Mouse (Mus musculus): ENCODE results near the gene Pelo. TPM values are rescaled to one million over a fixed set of nuclear protein-coding genes. Genes with fewer than 3 reads are reported as not detected.

The Pelo gene
- polyA plus RNA-seq, 1 experiment from 2014 or later = 5.6 TPM

DNA sequence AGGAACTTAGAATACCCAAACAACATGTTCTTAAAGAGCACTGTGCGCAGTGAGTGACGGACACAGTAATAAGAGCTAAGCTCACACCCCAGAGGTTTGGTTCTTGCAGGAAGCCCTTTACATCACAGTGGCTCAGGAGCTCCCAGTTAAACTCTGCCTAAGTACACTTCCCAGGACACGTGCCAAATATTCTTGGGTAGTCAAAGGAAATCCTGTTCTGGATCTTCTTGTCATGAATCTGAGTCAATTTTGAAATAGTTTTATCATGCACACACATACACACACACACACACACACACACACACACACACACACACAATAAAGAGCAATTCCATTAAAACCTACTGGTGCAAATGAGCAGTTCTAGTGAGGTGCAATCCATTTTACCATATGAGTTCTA, 18.6 kb downstream of the Pelo start:
- Histone ChIP-seq H3K4me2 (ENCODE audit: low read length) (no peak overlapping the region), H3K9ac (ENCODE audit: low read length) (no peak overlapping the region), H3K27ac (ENCODE audit: low read depth, low read length) (no peak overlapping the region), H3K36me3 (ENCODE audit: control insufficient read depth, insufficient read depth, low read length) (no peaks in the 10 kb centered on the region), H3K27me3 (replicated peaks; ENCODE audit: control insufficient read depth, insufficient read depth, low read length) (no peaks in the 10 kb centered on the region), H3K4me3 (ENCODE audit: low read depth, low read length) (no peak overlapping the region), H3K9me3 (replicated peaks; ENCODE audit: control insufficient read depth, low read length) (no peaks in the 10 kb centered on the region), H3K4me1 (ENCODE audit: control insufficient read depth, insufficient read depth, low read length) (no peaks in the 10 kb centered on the region)
- DNase-seq (ENCODE audit: low spot score) = no peak
- WGBS = 91% methylated on average over 3 of the region's 3 CpGs
- ATAC-seq = no peak

DNA sequence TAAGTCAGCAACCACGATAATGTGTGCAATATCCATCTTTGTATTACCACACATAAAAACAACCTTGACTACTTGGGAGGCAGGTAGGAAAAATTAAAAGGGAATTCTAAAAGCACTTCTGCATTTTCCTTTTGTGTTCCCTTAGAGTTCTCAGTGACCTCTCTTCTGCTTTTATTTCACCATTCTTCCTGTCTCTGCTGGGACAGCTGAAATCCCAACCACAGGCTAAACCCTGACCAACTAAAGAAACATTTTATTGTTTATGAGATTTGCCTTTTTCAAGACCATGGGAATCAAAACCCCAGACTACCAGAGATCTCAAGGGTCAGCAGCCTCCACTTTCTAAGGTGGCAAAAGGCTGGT, 22.0 kb downstream of the Pelo start:
- no peaks in the 10 kb centered on the region for H3K36me3 ChIP-seq (ENCODE audit: control insufficient read depth, insufficient read depth, low read length)
- no peak overlapping the region for H3K4me3 ChIP-seq (ENCODE audit: low read depth, low read length)
- DNase-seq (ENCODE audit: low spot score) (no peak), ATAC-seq (no peak)
- 97% methylated on average over 1 of the region's 1 CpGs for WGBS
- H3K4me1 ChIP-seq (ENCODE audit: control insufficient read depth, insufficient read depth, low read length) = no peaks in the 10 kb centered on the region
- H3K9ac ChIP-seq (ENCODE audit: low read length) = no peak overlapping the region
- H3K9me3 ChIP-seq (replicated peaks; ENCODE audit: control insufficient read depth, low read length) = no peaks in the 10 kb centered on the region
- H3K27ac ChIP-seq (ENCODE audit: low read depth, low read length) = no peak overlapping the region
- H3K27me3 ChIP-seq (replicated peaks; ENCODE audit: control insufficient read depth, insufficient read depth, low read length) = no peaks in the 10 kb centered on the region
- no peak overlapping the region for H3K4me2 ChIP-seq (ENCODE audit: low read length)

DNA sequence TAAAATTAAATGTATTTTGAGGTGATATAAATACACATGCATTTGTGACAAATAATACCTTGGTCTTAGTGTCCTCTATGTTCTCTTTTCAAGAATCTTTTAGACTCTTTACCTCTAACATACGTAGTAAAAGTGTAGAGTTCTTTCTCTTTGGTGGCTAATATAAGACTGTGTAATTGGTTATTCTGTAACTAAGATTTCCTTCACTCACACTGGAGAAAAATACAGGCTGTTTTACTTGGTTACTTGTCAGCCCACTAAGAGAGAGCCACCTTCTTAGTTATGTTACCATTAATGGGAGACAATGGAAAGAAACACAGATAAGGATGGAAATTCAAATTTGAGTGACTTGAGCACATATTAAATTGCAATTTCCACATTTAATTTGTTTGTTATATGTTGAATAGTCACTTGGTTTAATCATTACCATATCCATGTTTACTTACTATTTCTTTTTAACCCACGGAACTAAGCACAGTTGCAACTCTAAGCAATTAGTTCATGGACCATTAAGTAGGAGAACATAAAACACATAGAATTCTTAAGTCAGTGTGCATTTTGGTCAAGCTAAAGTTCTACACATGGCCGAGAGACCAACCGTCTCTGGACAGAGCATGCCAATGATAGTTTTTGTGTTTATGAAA, 22.5 kb downstream of the Pelo start:
- no peak for DNase-seq (ENCODE audit: low spot score)

DNA sequence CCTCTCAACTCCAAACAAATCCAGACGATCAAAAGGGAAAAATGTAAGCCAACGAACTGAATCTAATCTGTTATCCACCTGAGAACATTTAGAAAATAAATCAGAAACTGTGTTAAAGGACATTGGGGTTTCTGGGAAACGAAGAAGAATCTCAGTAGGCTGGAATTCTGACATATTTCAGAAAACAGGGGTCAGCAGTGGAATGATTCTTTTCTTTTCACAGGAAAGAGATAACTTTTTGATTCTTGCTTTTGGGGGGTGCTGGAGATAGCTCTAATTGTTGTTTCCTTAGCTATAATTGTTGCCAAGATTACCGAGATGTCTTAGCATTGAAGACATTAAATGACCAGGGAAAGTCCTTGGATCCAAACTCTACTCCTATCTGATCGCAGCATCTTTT, 32.4 kb downstream of the Pelo start:
- Histone ChIP-seq H3K27me3 (replicated peaks; ENCODE audit: control insufficient read depth, insufficient read depth, low read length) (no peaks in the 10 kb centered on the region), H3K4me3 (ENCODE audit: low read depth, low read length) (no peak overlapping the region), H3K9me3 (replicated peaks; ENCODE audit: control insufficient read depth, low read length) (no peaks in the 10 kb centered on the region), H3K4me2 (ENCODE audit: low read length) (no peak overlapping the region), H3K36me3 (ENCODE audit: control insufficient read depth, insufficient read depth, low read length) (no peaks in the 10 kb centered on the region), H3K4me1 (ENCODE audit: control insufficient read depth, insufficient read depth, low read length) (no peaks in the 10 kb centered on the region), H3K27ac (ENCODE audit: low read depth, low read length) (no peak overlapping the region), H3K9ac (ENCODE audit: low read length) (no peak overlapping the region)
- DNase-seq (ENCODE audit: low spot score) = no peak
- 82% methylated on average over 5 of the region's 5 CpGs for WGBS
- no peak for ATAC-seq

More for the DNA sequence above, 22.5 kb downstream of the Pelo start:
- H3K27ac ChIP-seq (ENCODE audit: low read depth, low read length) = no peak overlapping the region
- no peaks in the 10 kb centered on the region for H3K4me1 ChIP-seq (ENCODE audit: control insufficient read depth, insufficient read depth, low read length)
- H3K9me3 ChIP-seq (replicated peaks; ENCODE audit: control insufficient read depth, low read length) = no peaks in the 10 kb centered on the region
- no peak for ATAC-seq
- no peak overlapping the region for H3K4me3 ChIP-seq (ENCODE audit: low read depth, low read length)
- 86% methylated on average over 4 of the region's 4 CpGs for WGBS
- no peaks in the 10 kb centered on the region for H3K27me3 ChIP-seq (replicated peaks; ENCODE audit: control insufficient read depth, insufficient read depth, low read length)
- H3K9ac ChIP-seq (ENCODE audit: low read length) = no peak overlapping the region
- no peaks in the 10 kb centered on the region for H3K36me3 ChIP-seq (ENCODE audit: control insufficient read depth, insufficient read depth, low read length)
- H3K4me2 ChIP-seq (ENCODE audit: low read length) = no peak overlapping the region

DNA sequence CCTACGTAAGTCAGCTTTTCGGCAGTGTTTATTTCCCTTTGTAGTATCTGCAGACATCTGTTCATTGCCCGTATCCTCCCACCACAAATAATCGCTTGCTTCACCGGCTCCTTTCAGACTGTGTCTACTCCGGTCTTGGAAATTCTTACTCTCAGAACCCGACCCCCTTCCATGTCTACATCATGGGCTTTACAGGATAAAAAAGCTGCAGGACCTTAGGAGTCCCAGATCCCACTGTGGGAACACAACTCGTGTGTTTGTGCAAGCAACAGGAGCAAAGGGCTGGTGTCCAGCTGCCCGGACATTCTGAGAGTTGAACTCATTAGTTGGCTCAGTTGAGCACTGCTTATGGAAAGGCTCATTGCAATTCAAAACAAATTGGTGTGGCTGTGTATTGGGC, 35.2 kb downstream of the Pelo start:
- no peaks in the 10 kb centered on the region for H3K27me3 ChIP-seq (replicated peaks; ENCODE audit: control insufficient read depth, insufficient read depth, low read length)
- no peak overlapping the region for H3K9ac ChIP-seq (ENCODE audit: low read length)
- DNase-seq (ENCODE audit: low spot score) (peak; percentile 36), ATAC-seq (peak; percentile 51; the same call in 1 of the 2 replicates)
- H3K36me3 ChIP-seq (ENCODE audit: control insufficient read depth, insufficient read depth, low read length) = no peaks in the 10 kb centered on the region
- no peak overlapping the region for H3K4me3 ChIP-seq (ENCODE audit: low read depth, low read length)
- H3K9me3 ChIP-seq (replicated peaks; ENCODE audit: control insufficient read depth, low read length) = no peaks in the 10 kb centered on the region
- H3K27ac ChIP-seq (ENCODE audit: low read depth, low read length) = no peak overlapping the region
- WGBS = 12% methylated on average over 9 of the region's 9 CpGs
- H3K4me1 ChIP-seq (ENCODE audit: control insufficient read depth, insufficient read depth, low read length) = no peaks in the 10 kb centered on the region
- H3K4me2 ChIP-seq (ENCODE audit: low read length) = peak overlapping the region; percentile 8; the same call in 1 of the 2 replicates

DNA sequence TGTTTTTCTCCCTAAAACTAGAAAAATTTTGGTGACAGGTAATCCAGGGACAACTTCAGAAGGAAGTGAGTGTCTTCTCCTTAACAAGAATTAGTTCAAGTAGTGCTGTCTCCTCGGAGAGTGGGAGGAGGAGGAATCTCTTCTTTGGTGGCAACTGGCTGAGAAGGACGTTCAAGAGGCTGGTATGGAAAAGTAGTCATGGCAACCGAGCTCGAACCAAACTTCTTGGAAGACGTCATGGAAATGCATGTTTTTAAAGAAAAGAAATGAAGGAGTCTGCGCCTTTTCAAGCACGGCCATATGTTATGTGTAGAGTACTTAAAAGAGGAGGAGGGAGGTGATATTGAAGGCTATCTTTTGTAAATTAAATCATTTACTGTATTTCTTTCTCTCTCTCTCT, 37.4 kb downstream of the Pelo start:
- H3K27ac ChIP-seq (ENCODE audit: low read depth, low read length) = no peak overlapping the region
- H3K9ac ChIP-seq (ENCODE audit: low read length) = no peak overlapping the region
- no peaks in the 10 kb centered on the region for H3K36me3 ChIP-seq (ENCODE audit: control insufficient read depth, insufficient read depth, low read length)
- ATAC-seq = no peak
- H3K4me1 ChIP-seq (ENCODE audit: control insufficient read depth, insufficient read depth, low read length) = no peaks in the 10 kb centered on the region
- no peaks in the 10 kb centered on the region for H3K9me3 ChIP-seq (replicated peaks; ENCODE audit: control insufficient read depth, low read length)
- H3K4me3 ChIP-seq (ENCODE audit: low read depth, low read length) = no peak overlapping the region
- DNase-seq (ENCODE audit: low spot score) = peak; percentile 21
- H3K27me3 ChIP-seq (replicated peaks; ENCODE audit: control insufficient read depth, insufficient read depth, low read length) = no peaks in the 10 kb centered on the region
- no peak overlapping the region for H3K4me2 ChIP-seq (ENCODE audit: low read length)
- WGBS = 75% methylated on average over 7 of the region's 7 CpGs

DNA sequence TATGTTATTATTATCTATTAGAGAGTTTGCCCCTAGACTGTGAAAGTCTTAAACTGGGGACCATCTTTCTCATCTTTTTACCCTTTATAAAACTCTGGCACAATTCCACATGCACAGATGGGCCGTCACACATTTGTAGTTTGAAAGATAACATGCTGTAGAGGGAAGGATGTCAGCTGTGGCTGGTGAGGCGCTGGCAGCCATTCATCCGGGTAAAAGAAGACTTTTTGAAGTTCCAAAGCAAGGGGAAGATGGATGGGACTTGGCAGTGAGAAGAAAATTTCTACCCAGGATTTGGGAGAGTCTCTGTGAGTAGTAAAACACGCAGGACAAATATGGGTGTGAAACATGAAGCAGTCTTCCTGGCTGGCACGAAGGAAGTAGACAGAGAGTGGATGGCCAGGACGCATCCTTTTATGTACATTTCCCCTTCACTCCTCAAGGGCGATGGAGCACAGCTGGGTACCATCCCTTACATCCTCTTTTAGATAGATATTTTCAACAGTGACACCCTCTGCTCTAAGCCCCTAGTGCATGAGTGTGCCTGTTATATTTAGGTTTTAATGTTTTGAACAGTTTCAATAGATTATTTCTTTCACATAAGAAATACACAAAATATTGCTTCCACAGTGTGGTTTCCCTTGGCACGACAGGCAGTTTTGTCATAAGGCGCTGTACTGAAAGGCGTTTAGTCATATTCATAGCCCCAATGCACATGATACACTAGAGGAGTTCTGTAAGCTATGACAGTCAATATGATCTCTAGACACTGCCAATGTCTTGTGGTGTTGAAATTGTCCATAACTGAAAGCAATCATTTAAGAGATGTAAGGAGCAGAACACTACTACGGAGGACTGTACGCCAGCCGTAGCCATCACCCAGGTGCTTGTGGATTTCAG, 39.1 kb downstream of the Pelo start:
- Histone ChIP-seq H3K9me3 (replicated peaks; ENCODE audit: control insufficient read depth, low read length) (no peaks in the 10 kb centered on the region), H3K9ac (ENCODE audit: low read length) (no peak overlapping the region), H3K4me2 (ENCODE audit: low read length) (no peak overlapping the region), H3K4me3 (ENCODE audit: low read depth, low read length) (no peak overlapping the region), H3K27ac (ENCODE audit: low read depth, low read length) (peak overlapping the region; percentile 21; the same call in 1 of the 2 replicates), H3K4me1 (ENCODE audit: control insufficient read depth, insufficient read depth, low read length) (no peaks in the 10 kb centered on the region), H3K36me3 (ENCODE audit: control insufficient read depth, insufficient read depth, low read length) (no peaks in the 10 kb centered on the region), H3K27me3 (replicated peaks; ENCODE audit: control insufficient read depth, insufficient read depth, low read length) (no peaks in the 10 kb centered on the region)
- peak; percentile 85; the same call in 1 of the 2 replicates for ATAC-seq
- WGBS = 82% methylated on average over 13 of the region's 13 CpGs
- peak; percentile 73 for DNase-seq (ENCODE audit: low spot score)

DNA sequence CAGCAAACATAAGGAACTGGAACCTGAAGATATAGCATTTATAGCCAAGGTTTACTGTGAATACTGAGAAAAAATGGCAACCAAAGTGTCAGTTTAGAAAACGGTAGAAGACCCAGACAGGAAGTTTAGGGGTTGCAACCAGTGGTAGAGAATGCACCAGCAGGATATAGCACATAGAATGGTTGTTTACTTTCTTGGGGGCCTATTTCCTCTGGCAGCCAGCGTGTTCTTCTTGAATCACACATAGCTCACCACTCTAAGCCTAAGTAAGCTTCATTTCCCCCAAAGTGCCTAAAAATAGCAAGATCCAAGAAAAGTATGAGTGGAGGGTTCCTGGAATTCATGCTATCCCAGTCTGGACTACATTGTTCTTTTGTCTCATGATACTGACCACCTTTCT, 47.3 kb downstream of the Pelo start:
- Histone ChIP-seq H3K9me3 (replicated peaks; ENCODE audit: control insufficient read depth, low read length) (no peaks in the 10 kb centered on the region), H3K4me1 (ENCODE audit: control insufficient read depth, insufficient read depth, low read length) (no peaks in the 10 kb centered on the region), H3K4me3 (ENCODE audit: low read depth, low read length) (no peak overlapping the region), H3K36me3 (ENCODE audit: control insufficient read depth, insufficient read depth, low read length) (no peaks in the 10 kb centered on the region), H3K9ac (ENCODE audit: low read length) (no peak overlapping the region), H3K27ac (ENCODE audit: low read depth, low read length) (no peak overlapping the region), H3K4me2 (ENCODE audit: low read length) (no peak overlapping the region), H3K27me3 (replicated peaks; ENCODE audit: control insufficient read depth, insufficient read depth, low read length) (no peaks in the 10 kb centered on the region)
- ATAC-seq (no peak), DNase-seq (ENCODE audit: low spot score) (no peak)
- WGBS = 84% methylated on average over 2 of the region's 2 CpGs
